Mouse (Mus musculus): ENCODE results near the gene Agrp.

Gene Agrp

DNA sequence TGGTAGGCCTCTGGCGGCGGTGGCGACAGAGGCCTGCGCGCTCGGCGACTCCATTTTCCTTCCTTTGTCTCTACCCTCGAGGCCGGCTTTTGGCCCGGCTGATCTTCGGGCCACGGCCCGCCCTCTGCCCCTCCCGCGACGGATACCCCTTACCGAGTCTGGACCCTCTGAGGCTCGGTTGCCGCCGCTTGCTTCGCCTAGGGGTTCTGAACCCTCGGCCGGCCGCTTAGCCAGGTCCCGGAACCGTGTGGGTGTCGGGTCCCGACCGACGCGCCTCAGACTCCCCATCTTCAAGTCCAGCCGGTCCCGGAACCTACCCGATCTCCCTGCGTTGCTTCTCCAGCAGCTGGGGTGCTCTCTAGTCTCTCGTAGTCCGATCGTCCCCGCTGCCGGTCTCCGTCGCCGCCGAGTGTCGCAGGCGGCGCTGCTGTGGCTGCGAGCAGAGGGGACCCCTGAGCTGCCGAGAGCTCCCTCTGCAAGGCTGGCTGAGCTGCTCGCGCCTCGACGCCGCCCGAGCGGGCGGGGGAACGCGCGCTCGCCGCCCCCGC, at the start of gene Agrp:
Gene Agrp, minus strand, starts transcription at position 431 of the 548 bp plus-strand sequence.
- in situ Hi-C loops (cut with MboI; ENCODE audit: unreplicated experiment in 2 of 2), result loop anchor here in 1 of 2 experiments (5.0 kb wide), 1 partner anchor 50 kb away; the partner anchor contains the start of gene Carmil2

DNA sequence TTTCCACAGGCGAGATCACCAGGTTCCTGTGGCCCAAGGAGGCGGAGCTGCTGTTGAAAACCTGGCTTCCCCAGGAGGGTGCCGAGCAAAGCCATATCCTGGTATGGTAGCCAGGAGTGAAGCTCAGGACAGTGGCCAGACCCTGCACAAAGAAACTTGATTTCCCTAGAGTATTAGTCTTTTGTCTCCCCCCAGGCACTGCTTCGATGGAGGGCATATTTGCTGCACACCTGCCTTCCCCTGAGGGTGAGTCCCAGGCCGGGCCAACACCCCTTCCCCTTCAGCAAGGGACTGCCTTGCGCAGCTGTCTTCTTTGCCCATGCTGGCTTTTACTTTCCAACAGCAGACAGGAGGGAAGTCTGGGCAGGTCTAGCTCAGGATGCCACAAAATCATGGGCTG, 49.4 kb upstream of the Agrp start:
- in situ Hi-C loops (cut with MboI; ENCODE audit: unreplicated experiment in 2 of 2), result loop anchor here (5.0 kb wide), 3 partner anchors 49 to 89 kb away; partner anchors contain the start of genes Agrp (in 1 of the 2), Ctcf (in 1 of the 2) and Ripor1 (in 1 of the 2)

DNA sequence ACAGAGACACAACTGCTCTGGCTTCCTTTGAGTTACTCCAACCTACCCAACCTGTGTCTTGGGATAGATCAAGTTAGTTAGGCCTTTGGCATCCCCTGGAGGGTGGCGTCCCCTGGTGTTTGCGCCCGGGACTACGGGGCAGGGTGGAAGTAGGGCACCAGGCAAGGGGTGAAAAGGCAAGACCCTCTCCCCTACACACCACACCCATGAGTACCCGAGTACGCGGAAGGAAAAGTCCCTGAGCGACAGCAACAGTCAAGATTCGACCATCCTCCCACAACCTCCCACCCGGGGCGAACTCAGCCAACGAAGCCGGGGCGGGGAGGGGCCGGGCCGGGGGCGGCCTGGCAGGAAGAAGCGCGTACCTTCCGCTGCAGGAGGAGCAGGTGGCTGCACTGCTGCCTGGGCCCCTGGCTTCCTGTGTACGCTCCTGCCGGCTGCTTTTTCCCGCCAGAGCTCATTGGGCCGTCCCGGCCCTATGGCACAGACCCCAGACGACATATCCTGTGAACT, 48.7 kb upstream of the Agrp start, which contains the start of gene Carmil2:
Gene Carmil2, plus strand, starts transcription at position 479 of the 513 bp plus-strand sequence.
- in situ Hi-C loops (cut with MboI; ENCODE audit: unreplicated experiment in 2 of 2), result loop anchor here (5.0 kb wide), 3 partner anchors 49 to 89 kb away; partner anchors contain the start of genes Agrp (in 1 of the 2), Ctcf (in 1 of the 2) and Ripor1 (in 1 of the 2)

DNA sequence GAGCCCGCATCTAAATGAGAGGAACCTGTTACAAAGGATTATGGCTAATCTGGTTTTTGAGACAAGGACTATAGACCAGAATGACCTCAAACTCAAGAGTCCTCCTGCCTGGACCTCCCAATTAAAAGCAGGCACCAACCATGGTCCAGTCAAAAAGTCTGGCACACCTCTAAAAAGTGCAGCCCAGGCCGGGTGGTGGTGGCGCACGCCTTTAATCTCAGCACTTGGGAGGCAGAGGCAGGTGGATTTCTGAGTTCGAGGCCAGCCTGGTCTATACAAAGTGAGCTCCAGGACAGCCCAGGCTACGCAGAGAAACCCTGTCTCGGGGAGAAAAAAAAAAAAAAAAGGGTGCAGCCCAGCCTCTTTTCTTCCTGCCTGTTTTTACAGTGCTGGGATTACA, 48.1 kb upstream of the Agrp start:
- in situ Hi-C loops (cut with MboI; ENCODE audit: unreplicated experiment in 2 of 2), result loop anchor here (5.0 kb wide), 3 partner anchors 48 to 88 kb away; partner anchors contain the start of genes Agrp (in 1 of the 2), Ctcf (in 1 of the 2) and Ripor1 (in 1 of the 2)

DNA sequence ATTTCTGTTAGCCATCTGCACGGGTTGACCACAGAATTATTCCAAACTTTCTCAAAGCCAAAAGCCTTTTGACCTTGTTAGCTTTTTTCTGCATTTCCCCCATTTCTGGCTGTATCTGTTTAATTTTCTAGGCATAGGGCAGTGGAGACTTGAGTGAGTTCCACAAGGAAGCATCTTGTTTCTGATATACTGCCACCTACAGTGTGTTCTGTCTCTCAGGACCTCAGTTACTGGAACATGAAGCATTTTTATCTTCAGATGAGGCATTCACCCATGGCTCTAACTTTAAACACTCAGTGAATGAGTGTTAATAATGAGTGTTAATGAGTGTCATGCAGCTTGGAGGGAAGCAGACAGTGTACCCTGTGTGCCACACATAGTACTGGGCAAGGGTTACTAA, 40.7 kb upstream of the Agrp start:
- in situ Hi-C loops (cut with MboI; ENCODE audit: unreplicated experiment in 2 of 2), result no loop called here

DNA sequence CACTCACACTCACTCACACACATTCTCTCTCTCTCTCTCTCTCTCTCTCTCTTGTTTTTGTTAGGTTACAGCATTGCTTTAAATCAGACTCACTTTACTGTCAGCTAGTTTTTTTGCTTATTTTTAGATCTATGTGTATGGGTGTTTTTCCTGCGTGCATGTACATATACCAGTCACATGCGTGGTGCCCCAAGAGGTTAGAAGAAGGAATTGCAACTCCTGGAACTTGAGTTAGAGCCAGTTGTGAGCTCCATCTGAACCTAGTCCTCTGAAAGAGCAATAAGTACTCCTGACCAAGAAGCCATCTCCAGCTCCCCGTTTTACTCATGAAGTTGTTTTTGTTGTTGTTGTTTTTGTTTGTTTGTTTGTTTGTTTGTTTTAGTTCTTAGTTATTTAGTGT, 24.0 kb upstream of the Agrp start:
- in situ Hi-C loops (cut with MboI; ENCODE audit: unreplicated experiment in 2 of 2), result no loop called here

DNA sequence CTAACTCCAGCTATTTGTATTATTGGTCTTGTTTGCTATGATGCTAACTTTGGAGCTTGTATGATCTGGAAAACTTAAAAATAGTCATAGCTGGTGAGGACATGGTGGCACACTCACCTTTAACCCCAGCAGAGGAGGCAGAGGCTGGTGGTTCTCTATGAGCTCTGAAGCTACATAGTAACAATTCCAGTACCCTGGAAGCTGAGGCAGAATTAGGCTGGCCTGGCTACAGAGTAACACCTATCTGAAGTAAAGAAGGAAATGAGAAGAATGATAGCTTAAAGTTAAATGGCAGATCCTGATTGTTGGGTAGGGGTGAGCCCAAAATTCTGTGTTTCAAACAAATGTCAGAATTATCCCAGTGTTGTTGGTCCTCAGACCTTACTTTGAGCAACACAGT, 20.4 kb upstream of the Agrp start:
- in situ Hi-C loops (cut with MboI; ENCODE audit: unreplicated experiment in 2 of 2), result no loop called here

DNA sequence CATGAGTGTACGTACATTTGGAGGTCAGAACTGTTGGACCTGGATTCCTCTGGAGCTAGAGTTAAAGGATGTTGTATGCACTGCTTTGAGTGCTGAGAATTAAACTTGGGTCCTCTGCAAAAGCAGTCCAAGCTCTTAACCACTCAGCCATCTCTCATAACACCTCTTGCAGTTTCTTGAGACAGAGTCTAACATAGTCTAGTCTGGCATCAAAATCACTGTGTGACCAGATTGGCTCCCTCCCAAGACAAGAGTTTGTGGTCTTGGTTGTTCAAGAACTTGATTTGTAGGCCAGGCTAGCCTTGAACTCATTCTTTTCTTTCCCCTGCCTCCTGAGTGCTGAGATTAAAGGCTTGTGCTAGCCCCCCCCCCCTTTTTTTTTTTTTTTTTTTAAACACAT, 11.7 kb upstream of the Agrp start:
- in situ Hi-C loops (cut with MboI; ENCODE audit: unreplicated experiment in 2 of 2), result no loop called here

DNA sequence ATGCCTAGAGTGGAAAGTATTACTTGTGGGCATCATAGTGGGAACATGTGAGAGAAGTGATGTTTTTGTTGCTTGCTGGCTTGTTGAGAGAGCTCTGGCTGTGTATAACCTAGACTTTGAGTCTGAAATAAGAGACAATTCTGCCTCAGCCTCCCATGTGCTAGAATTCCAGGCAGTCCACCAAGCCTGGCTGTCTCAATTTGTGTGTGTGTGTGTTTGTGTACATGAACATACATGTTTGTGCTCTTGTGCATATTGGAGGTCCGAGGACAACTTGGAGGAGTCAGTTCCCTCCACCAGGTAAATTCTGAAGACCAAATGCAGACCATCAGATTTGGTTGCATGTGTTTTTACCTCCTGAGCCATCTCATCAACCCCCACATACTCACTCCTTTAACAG, 8.0 kb upstream of the Agrp start:
- in situ Hi-C loops (cut with MboI; ENCODE audit: unreplicated experiment in 2 of 2), result no loop called here

DNA sequence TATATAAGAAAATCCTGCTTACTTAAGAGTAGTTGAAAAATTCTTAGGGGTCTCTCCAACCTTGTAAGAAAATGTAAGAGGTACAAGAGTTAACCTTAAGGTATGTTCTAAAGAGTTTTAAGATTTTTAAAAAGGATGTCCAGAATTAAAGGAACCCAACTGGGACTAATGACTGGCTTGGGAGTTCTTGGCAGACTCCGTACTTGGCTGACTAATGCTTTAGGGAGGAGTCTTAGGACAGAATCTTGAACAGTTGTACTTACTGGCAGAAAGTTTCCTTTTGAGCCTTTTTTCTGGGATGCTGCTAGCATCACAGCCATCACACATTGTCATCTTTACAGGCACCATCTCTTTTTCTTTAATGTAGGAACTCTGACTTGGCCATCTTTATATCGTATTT, 3.3 kb upstream of the Agrp start:
- in situ Hi-C loops (cut with MboI; ENCODE audit: unreplicated experiment in 2 of 2), result no loop called here

DNA sequence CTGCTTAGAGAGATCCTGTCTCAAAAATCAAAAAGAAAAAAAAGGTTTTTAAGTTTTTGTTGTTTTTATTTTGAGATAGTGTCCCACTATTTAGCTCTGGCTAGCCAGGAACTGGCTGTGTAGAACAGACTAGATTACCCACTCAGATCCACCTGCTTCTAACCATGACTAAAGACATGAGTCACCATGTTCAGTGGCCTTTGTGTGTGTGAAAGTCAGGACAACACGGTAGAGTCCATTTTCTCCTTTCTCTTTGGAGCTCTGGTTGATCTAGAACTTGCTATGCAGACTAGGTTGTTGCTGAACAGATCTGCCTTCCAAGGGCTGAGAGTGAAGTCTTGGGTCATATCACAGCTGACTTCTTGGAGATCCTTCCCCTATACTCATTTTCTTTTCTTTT, 2.6 kb upstream of the Agrp start:
- in situ Hi-C loops (cut with MboI; ENCODE audit: unreplicated experiment in 2 of 2), result loop anchor here in 1 of 2 experiments (5.0 kb wide), 1 partner anchor 47 kb away; the partner anchor contains the start of gene Carmil2

DNA sequence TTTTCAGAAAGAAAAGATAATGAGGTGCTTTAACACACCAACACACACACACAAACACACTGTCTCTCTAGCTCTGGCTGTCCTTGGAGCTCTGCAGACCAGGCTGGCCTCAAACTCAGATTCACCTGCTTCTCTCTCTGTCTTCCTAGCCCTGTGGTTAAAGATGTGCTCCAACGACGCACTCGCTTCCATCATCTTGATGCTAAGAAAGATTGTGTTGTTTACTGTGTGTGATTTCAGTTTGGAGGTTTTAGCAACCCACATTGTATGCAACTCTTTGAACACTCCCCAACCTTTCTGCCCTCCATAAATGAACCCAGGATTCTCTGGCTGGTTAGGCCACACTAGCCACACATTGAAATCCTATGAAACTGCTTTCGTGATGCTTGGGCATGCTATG, 1.3 kb upstream of the Agrp start:
- in situ Hi-C loops (cut with MboI; ENCODE audit: unreplicated experiment in 2 of 2), result loop anchor here in 1 of 2 experiments (5.0 kb wide), 1 partner anchor 49 kb away; the partner anchor contains the start of gene Carmil2

DNA sequence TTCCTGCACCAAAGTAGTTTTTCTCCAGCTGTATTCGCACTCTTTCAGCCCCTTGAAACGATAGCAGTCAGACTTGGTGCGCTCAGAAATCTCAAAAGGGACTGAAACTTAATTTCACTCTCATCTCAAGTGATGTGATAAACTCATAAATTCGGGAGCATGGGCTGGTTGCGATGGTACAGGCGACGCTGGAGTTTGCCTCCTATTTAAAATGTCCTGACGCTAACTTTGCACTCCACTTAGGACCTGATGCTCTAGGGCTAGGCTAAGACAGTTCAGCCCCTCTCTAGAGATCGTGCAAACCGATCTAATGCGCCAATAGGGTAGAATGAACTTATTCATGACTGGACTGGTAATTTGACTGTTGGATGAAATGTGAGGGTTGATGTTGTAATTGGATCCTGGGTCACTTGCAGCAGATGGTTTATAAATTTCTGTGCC, 428 bp upstream of the Agrp start:
- in situ Hi-C loops (cut with MboI; ENCODE audit: unreplicated experiment in 2 of 2), result loop anchor here in 1 of 2 experiments (5.0 kb wide), 1 partner anchor 50 kb away; the partner anchor contains the start of gene Carmil2

DNA sequence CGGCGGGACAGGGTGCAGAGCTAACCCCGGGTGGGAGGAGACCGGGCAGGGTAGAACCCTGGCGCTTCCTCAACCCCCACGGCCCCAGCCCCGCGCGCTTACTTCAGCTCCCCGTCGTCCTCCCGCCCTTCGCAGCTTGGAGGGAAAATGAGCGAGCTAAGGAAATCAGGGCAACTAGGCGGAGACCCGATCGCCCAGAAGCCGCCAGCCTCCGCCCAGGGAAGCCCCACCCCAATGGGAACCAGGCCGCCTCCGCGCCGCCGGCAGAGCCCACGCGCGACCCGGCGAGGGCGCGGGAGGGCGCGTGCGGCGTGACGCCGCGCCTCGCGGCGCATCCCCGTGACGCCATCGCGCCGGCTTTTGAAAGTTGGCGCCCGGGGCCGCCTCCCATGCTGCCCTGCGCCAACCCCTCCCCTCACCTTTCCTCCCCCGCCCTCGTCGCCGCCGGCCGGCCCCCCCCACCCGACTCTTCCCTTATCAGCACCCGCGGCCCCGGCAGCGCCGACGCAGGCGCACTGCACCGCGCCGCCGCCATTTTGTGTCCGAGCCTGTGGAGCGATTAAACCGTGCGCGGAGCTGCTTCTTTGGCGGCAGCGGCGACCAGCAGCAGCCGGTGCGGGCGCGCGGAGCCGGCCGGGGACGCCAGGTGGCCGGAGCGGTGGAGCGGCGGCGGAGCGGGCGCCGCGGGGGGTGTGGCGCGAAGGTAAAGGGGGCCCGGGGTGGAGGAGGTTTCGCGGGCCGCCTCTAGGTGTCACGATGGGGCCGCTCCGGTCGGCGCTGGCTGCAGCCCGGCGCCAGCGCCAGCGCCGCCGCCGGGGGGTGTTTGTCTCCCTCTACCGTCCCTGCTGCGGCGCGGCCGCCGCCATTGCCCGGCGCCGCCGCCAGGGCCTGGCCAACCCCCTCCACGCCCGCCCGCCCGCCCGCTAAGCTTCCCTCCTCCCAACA, 903 bp downstream of the Agrp start, which contains the start of gene Ctcf:
Gene Ctcf, plus strand, starts transcription at position 551 of the 945 bp plus-strand sequence.
- in situ Hi-C loops (cut with MboI; ENCODE audit: unreplicated experiment in 2 of 2), result loop anchor here in 1 of 2 experiments (5.0 kb wide), 1 partner anchor 51 kb away; the partner anchor contains the start of gene Carmil2

DNA sequence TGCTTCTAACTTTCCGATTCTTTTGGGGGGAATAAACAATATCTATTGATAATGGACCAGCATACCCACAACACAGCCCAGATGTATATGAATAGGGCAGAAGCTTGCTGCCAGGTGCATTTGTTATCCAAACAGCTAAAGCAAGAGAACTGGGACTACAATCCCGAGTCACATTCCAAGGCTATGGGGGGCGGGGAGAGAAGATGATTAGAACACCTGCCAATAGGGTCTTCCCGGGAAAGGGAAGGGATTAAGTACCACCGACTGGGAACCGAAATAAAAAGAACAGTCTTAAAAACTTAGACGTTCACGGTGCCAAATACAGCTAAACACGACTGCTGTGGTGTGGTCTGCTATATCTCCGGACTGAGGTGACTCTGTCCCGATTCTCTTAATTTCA, 1.7 kb downstream of the Agrp start:
- in situ Hi-C loops (cut with MboI; ENCODE audit: unreplicated experiment in 2 of 2), result loop anchor here in 1 of 2 experiments (5.0 kb wide), 1 partner anchor 52 kb away; the partner anchor contains the start of gene Carmil2

DNA sequence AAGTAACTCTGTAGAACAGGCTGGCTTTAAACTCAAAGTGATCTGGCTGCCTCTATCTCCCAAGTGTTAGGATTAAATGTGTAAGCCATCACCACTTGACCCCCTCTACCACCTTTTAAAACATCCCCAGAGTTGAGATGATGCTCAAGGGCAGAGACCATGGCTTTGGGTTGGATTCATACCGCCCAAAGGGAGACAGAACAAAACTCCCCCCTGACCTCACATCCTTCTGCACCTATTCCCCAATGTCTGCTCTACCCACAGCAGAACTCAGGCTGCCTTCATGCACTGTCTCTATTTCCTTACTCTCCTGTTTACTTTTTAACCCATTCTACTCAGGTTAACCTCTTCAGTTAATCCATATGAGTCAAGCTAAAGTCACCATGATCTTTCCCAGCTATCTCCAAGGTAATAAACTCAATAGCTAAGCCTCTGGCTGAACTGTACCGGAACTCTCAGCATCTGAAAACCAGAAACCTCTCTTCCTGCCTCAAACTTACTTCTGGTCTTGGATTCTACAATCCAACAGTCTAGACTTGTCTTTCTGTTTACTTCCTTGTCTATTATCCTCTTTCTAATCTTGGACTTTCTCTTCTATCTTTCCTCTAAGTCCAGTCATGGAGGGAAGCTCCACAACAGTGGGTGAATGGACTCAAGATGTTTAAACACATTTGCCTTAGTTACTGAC, 2.3 kb downstream of the Agrp start:
- in situ Hi-C loops (cut with MboI; ENCODE audit: unreplicated experiment in 2 of 2), result loop anchor here in 1 of 2 experiments (5.0 kb wide), 1 partner anchor 52 kb away; the partner anchor contains the start of gene Carmil2

DNA sequence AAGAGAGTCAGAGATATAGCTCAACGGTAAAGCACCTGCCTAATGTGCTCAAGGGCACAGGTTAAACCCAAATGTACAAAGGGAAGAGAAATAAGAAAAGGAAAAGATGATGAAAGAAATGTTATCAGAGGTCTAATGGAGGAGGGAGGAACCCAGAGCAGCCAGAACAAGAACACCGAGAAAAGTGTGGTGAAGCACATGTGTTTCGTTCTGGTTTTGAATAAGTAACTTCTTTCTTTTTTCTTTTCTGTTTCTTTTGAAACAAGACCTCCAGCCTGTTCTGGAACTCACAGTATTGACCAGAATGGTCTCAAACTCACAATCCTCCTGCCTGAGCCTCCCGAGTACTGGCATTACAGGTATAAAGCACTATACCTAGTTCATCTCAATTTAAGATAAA, 7.9 kb downstream of the Agrp start:
- in situ Hi-C loops (cut with MboI; ENCODE audit: unreplicated experiment in 2 of 2), result no loop called here

DNA sequence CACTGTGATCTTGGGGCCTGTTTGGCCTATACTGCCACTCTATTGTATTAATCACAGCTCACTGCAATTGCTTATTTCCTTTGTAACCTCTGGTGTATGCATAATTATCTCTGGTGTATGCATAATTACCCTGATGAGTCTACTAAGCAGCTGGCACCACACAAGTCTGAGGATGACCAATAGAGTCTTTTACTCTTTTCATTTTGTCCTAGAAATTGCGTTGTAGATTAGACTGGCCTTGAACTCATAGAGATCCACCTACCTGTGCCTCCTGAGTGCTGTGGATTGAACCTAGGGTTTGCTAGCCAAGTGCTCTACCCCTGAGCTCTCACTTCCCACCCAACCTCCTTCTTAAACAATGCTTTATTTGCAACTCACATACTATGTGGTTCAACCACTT, 11.1 kb downstream of the Agrp start:
- in situ Hi-C loops (cut with MboI; ENCODE audit: unreplicated experiment in 2 of 2), result no loop called here

DNA sequence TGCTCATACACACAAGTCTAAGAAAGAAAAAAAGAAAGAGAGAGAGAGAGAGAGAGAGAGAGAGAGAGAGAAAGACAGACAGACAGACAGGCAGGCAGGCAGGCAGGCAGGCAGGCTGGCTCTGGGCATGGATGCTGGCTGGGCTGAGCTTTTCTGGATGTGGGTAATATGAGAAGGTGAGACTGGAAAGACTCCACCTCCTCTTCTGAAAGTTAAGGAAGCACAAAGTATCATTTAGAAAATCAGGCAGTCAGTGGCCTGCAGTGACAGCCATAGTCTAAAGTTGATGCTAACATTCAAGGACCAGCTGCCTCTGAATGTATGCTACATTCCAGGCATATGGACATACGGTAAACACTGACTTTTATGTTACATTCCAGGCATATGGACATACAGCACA, 12.4 kb downstream of the Agrp start:
- in situ Hi-C loops (cut with MboI; ENCODE audit: unreplicated experiment in 2 of 2), result no loop called here

DNA sequence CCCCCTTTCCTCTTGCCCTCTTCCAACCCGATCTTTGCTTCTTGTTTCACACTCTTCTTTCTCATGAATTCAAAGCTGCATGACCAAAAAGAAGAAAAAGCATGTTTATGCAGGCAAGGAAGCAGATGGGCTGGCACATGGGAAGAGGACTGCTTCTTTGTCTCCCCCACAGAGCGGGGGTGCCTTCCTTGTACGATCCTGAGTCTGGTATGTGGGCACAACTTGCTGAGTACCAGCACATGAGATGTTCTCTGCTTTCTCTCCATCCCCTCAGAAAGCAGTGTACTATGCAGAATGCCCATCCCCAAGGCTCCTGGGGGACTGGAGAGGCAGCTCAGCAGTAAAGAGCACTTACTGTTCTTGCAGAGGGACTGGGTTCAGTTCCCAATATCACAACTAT, 12.8 kb downstream of the Agrp start:
- in situ Hi-C loops (cut with MboI; ENCODE audit: unreplicated experiment in 2 of 2), result no loop called here
